Mouse (Mus musculus) left cerebral cortex, adult 2 months (tissue): Measurements from ENCODE around the gene Cdkal1. TPM values are rescaled to one million over a fixed set of nuclear protein-coding genes. Genes with fewer than 3 reads are reported as not detected.

Experiments
- DNase-seq, 2 experiments: peaks; one replicate each; pipeline ENCODE4 v3.0.0; 2021 to 2022; ENCODE audit warnings: low spot score in 2 of 2, mixed read lengths in 1 of 2; ENCODE audit errors: extremely low spot score in 1 of 2
- H3K27ac ChIP-seq: fragments of 200-600 bp; 2 replicates; pipeline ENCODE4 v1.8.1; 2022
- H3K4me3 ChIP-seq: fragments of 200-600 bp; 2 replicates; pipeline ENCODE4 v1.8.1; 2022
- CTCF ChIP-seq: fragments of 200-600 bp; IDR thresholded peaks from 2 replicates; pipeline ENCODE4 v1.8.1; 2022; ENCODE audit warnings: antibody characterized with exemption, mild to moderate bottlenecking, moderate library complexity
- intact Hi-C: fragments of 180-260 bp; cut with DNase I; formaldehyde crosslinking; loops from one replicate; pipeline ENCODE4 v1.15.1; 2025
- total RNA-seq, 2 experiments: library from RNA; stranded (reverse); gene quantifications; 2 replicates each; pipeline ENCODE4 v1.2.3; 2021

The Cdkal1 gene
- total RNA-seq, 2 experiments from 2014 or later, result 23.2 to 23.8 TPM

DNA sequence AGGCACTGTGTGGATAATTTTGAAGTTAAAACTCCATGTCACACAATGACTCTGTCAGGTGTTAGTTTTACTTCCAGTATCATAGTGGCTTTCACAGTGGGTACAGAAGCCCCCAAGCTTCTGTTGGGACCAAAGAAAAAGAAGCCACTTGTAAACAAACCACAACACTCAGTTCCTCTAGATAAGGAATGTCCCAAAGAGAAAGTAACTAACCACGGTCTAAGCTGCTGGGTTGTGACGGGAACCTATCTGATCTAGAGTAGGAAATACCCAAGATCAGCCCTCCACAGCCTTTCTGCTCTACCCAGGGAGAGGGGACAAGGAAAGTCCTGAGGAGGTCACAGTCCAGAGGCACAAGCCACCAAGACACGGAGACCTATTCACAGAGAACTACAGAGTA is 99.4 kb downstream of the Cdkal1 start:
- Histone ChIP-seq H3K4me3 (no peak overlapping the region), H3K27ac (no peak overlapping the region)
- intact Hi-C loops, result no loop called here
- no peak for TF ChIP-seq CTCF
- DNase-seq, result no peak

DNA sequence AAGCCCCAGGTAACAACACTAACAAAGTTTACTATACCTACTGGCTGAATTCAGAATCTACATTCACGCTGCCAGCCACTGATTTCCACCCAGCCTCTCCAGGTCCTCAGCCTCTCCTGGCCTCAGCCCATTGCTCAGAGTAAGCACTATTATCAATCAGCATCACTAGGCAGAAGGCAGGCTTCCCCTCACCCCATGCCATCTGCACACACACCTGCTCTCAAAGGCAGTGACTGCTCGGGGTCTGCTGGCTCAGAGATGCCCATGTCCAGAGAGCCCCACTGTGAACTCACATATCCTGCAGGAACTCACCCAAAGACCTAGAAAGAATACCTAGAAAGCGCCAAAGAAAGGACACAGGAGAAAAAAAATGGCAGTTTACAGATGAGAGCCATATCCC is 102.2 kb downstream of the Cdkal1 start:
- no peak overlapping the region for H3K4me3 ChIP-seq
- no peak overlapping the region for H3K27ac ChIP-seq
- intact Hi-C loops, result no loop called here
- DNase-seq, result no peak
- no peak for TF ChIP-seq CTCF

DNA sequence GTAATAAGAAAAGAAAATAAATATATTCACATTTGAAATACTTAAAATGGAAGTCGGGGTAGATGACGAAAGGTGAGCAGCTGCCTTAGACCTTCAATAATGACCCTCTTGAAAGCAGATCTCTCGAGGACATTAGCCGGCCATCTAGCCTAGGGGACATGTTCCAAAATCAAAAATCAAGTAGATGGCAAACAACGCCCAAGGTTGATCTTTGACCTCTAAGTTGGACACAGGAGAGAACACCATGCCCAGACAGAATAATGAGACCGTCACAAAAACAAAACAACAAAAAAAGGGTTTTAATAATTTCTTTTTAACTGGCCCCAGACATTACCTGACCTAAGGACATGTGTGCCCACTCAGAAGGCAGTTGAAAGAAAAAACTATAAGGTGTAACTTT is 103.4 kb downstream of the Cdkal1 start:
- Histone ChIP-seq H3K4me3 (no peak overlapping the region), H3K27ac (no peak overlapping the region)
- intact Hi-C loops, result no loop called here
- DNase-seq, result no peak
- TF ChIP-seq CTCF, result no peak

DNA sequence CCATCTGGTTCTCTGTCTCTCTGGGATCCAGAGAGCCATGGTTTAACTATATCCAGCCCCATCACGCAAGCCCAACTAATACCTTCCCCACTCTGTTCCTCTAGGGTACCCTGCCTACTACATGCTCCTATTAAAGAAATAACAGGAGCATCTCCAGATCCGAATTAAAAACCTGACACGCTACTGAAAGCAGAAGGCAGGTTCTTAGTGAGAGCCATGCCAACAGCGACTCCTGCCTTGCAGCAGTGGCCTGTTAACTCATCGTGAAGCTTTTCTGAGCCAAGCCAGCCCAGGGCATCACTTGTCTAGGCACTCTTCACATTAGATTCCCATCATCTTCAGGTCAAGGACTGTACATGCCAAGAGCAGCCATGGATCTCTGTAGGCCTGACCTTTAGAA is 104.3 kb downstream of the Cdkal1 start:
- no peak for DNase-seq
- TF ChIP-seq CTCF, result no peak
- Histone ChIP-seq H3K27ac (no peak overlapping the region), H3K4me3 (no peak overlapping the region)
- intact Hi-C loops, result no loop called here

DNA sequence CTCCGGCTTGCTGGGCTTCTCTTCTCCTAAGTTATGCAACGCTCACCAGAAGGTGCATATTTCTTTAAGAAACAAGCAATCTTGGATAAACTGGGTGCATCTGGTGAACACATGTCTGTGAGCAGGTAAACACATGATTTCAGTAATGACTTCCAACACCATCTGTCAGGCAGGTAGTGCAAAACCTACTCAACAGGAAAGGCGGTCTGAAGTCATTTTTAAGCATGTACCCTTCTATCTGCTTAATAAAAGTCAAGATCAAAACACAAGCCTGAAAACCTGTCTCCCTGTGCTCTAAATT is 108.2 kb downstream of the Cdkal1 start:
- no peak overlapping the region for H3K4me3 ChIP-seq
- H3K27ac ChIP-seq, result no peak overlapping the region
- intact Hi-C loops, result no loop called here
- DNase-seq, result no peak
- no peak for TF ChIP-seq CTCF

DNA sequence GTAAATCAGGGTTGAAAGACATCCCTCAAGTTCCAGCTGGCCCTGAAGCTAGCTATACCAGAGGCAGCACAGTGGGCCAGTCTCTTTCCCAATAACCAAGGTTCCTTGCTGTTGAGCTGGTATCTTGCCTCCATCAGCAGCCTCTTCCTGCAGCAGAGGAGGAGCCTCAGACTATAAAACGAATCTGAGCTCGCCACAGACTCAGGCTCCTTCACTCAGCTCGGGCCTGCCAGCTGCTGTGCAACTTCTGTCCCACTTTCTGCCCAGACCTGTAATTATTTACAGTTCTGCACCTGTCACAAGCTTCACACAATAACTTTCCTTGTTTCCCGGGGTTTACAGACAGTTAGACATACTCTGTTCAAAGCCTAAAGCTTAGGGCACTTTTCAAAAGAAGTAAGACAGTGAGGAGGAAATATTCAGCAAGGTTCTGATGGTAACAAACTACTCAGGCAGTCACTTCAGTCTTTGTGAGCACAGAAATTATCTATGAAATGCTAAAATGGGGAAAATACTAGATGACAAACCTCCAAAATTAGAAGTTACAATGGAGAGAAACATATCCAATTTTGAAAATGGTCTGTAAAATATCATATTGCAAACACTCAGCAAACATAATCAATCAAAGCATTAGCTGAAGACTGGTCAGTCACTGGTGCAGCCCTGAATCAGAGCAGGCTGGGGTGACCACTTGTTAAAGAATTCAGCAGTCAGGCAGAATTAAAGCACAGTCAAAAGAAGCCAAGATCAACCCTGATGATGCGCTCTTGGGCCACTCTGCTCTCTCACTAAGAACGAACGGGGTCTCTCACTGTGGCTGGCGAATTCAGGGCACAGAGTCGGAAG is 108.8 kb downstream of the Cdkal1 start:
- H3K27ac ChIP-seq, result 0 out of 2 replicates have a peak overlapping the region, but pooled peaks have one; percentile 36
- no peak overlapping the region for H3K4me3 ChIP-seq
- intact Hi-C loops, result no loop called here
- no peak for TF ChIP-seq CTCF
- DNase-seq, result no peak

DNA sequence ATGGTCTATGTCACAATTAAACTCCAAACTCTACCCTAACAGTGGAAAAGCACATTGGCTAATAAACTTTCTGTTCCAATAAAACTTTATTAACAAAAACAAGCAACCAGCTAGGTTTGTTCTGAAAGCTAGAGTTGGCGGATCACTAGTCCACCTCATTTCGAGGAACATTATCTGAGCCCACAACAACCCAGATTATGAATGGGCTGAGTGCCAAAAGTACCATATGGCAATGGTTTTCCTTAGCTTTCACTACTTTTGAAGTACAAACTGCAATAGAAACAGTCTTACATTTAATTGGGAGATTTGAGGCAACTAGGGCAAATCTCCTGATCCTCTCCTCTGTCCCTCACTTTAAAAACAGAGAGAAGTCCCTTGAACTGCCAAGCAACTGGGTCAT is 110.4 kb downstream of the Cdkal1 start:
- no peak for TF ChIP-seq CTCF
- no peak overlapping the region for H3K27ac ChIP-seq
- no peak overlapping the region for H3K4me3 ChIP-seq
- intact Hi-C loops, result no loop called here
- no peak for DNase-seq

DNA sequence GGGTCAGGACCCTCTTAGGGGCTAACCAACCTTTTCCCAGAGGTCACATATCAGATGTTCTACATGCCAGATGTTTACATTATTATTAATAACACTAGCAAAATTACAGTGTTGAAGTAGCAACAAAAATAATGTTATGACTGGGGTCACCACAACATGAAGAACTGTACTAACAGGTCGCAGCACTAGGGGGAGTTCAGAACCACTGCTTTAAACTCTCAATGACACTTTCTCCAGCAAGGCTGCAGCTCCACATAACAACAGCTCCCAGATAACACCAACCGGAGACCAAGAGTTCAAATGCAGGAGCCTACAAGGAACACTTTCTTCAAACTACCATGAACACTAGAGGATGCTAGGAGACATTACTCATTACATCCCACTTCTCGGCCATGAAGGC is 111.3 kb downstream of the Cdkal1 start:
- intact Hi-C loops, result no loop called here

DNA sequence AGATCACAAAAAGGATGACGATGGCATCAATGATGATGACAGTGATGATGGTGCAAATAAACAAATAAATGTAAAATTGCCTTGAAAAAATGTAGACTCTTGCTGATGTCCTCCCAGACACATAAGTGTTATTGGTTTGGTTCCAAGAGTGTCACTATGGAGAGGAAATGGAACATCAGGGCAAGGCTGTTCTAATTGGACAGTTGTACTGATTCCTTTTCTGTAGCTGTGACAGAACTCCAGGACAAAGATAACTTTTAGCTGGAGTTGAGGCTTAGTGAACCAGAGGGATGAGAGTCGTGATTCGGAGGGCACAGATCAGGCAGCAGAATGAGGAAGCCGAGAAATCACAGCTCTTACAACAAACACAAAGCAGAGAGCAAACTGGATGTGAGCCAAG is 111.7 kb downstream of the Cdkal1 start:
- intact Hi-C loops, result no loop called here
- no peak overlapping the region for H3K27ac ChIP-seq
- H3K4me3 ChIP-seq, result no peak overlapping the region
- no peak for DNase-seq
- TF ChIP-seq CTCF, result no peak

More for the DNA sequence above, 111.3 kb downstream of the Cdkal1 start:
- TF ChIP-seq CTCF, result peak; percentile 8
- no peak for DNase-seq
- no peak overlapping the region for H3K4me3 ChIP-seq
- H3K27ac ChIP-seq, result no peak overlapping the region

DNA sequence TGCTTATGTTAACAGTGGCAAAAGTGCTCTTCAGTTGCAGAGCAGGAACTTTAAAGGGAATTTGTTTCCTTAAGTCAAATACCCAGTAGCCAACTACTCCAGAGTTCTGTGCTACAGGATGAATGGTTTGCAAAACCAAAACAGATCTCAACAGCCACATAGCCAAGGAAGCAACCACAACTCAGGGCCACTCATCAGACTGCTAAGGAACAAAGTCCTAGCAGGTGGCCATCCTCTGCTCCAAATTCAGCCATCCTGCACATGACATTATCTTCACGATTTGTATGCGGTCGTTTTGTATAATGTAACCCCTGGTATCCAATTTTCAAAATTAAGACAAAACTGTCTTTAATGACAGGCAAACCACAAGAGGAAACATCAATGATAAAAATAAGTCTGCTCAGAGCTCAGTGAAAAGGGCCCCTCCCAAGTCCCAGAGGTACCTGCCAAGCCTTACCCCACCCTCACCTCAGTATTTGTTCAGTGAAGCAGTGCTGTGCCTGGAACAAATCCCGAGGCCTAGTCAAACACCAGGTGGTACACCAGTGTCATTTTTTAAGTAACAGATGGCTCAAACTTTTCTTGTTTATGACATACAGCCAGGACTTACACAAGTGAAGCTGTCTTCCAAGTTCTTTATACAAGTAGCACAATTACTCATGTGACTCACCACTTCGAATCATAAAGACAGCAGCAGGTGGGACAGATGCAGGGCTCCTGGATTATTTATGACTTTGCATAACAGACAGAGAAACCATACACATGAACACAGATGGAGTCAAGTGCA is 117.6 kb downstream of the Cdkal1 start:
- intact Hi-C loops, result no loop called here
- Histone ChIP-seq H3K4me3 (no peak overlapping the region), H3K27ac (no peak overlapping the region)
- TF ChIP-seq CTCF, result no peak
- no peak for DNase-seq

DNA sequence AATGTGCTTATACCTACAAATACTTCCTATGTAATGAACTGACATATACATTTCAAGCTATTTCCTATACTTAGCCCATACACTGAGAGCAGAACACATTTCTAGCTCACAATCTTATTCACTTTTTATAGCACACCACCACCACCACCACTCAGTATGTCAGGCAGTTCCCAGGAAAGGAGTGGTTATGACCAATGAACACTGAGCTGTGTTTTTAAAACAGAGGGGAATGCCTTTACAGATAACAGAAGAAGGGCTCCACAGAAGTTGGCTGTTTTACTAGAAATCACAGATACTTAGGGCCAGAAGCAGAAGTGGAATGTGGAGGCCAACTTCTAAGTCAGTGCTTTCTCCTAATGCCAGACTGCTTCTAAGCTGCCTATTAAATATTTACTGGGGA is 121.0 kb downstream of the Cdkal1 start:
- no peak for DNase-seq
- no peak for TF ChIP-seq CTCF
- intact Hi-C loops, result no loop called here
- no peak overlapping the region for H3K27ac ChIP-seq
- no peak overlapping the region for H3K4me3 ChIP-seq

DNA sequence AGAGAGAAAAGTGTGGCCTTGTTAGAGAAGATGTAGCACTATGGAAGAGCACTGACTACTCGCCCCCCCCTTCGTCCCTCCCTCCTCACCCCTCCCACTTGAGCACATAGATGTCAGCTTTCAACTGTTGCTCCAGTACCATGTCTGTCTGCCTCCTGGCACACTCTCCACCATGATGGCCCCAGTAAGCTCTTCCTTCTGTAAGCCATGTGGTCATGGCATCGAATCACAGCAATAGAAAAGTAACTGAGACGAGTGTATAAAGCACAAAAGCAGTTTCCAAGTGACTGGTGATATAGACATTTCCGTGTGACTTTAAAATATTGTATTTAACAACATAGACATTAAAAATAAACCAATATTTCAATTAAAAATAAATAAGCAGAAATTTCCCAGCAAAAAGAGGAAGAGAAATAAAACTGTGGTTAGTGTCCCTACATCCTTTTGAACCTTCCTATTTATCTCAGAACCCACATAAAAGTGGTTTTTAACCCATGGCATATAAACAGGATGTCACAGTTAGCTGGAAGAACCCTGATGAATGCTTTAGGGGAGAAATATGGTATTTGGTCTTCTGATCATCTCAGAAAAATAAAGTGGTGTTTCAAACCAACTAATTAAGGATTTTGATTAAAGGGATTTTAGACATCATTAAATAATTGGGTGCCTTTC is 129.2 kb downstream of the Cdkal1 start:
- intact Hi-C loops, result no loop called here
- H3K27ac ChIP-seq, result no peak overlapping the region
- DNase-seq, result no peak
- no peak for TF ChIP-seq CTCF
- no peak overlapping the region for H3K4me3 ChIP-seq
